Mouse (Mus musculus) neural tube, embryonic 13.5 days (tissue): ENCODE measurements around the gene E030018B13Rik. TPM values are rescaled to one million over a fixed set of nuclear protein-coding genes. Genes with fewer than 3 reads are reported as not detected.

Experiments
- ATAC-seq: fragments of 200-750 bp; cut with Nextera tagmentation; 2 replicates; pipeline ENCODE4 v1.8.0; 2017; ENCODE audit warnings: low read depth, mild to moderate bottlenecking, moderate TSS enrichment, moderate library complexity
- H3K27ac ChIP-seq: fragments of 300-500 bp; sonication (generic); replicated peaks from 2 replicates; pipeline ENCODE4 v1.5.1; 2015; ENCODE audit warnings: moderate library complexity, mild to moderate bottlenecking, inconsistent platforms
- H3K27me3 ChIP-seq: fragments of 300-500 bp; sonication (generic); 2 replicates; pipeline ENCODE4 v1.6.1; 2015; ENCODE audit warnings: mild to moderate bottlenecking, inconsistent platforms
- H3K36me3 ChIP-seq: fragments of 300-500 bp; sonication (generic); 2 replicates; pipeline ENCODE4 v1.6.1; 2015; ENCODE audit warnings: mild to moderate bottlenecking, inconsistent platforms
- H3K4me1 ChIP-seq: fragments of 300-500 bp; sonication (generic); replicated peaks from 2 replicates; pipeline ENCODE4 v1.6.1; 2015; ENCODE audit warnings: inconsistent platforms
- H3K4me2 ChIP-seq: fragments of 300-500 bp; sonication (generic); 2 replicates; pipeline ENCODE4 v1.6.1; 2015; ENCODE audit warnings: inconsistent platforms, mild to moderate bottlenecking, moderate library complexity
- H3K4me3 ChIP-seq: fragments of 300-500 bp; sonication (generic); 2 replicates; pipeline ENCODE4 v1.5.1; 2015; ENCODE audit warnings: mild to moderate bottlenecking, inconsistent platforms
- H3K9ac ChIP-seq: fragments of 300-500 bp; sonication (generic); 2 replicates; pipeline ENCODE4 v1.6.1; 2015; ENCODE audit warnings: moderate library complexity, mild to moderate bottlenecking, inconsistent platforms
- H3K9me3 ChIP-seq: fragments of 300-500 bp; sonication (generic); 2 replicates; pipeline ENCODE4 v1.6.1; 2016; ENCODE audit warnings: inconsistent platforms
- WGBS: fragments of 180-500 bp; shearing (Covaris S2); methylation state at CpG from one replicate; pipeline ENCODE4 v1.1.7; 2015; 5-methylcytosine and 5-hydroxymethylcytosine counted together
- polyA plus RNA-seq: library from polyadenylated mRNA; unstranded; fragments of >200 nt; fragmentation: Nextera tagmentation; extraction: Ambion mirVana; gene quantifications from 2 replicates; pipeline ENCODE4 v1.2.1, GENCODE M21; 2015

Gene E030018B13Rik
- polyA plus RNA-seq: 0.20 TPM in 1 of 2 replicates, not detected in the other

GRCm38 (mm10) chr7:63916268-63916907, at the start of gene E030018B13Rik:
Gene E030018B13Rik (plus strand): TSS chr7:63916857.
- Histone ChIP-seq H3K4me1 (peaks cover 56% of the 10 kb centered on the region), H3K9me3 (no peaks in the 10 kb centered on the region), H3K4me3 (no peak within 1 kb of the TSS), H3K9ac (no peak within 1 kb of the TSS), H3K4me2 (no peak within 1 kb of the TSS), H3K36me3 (0 out of 2 replicates have a peak, but pooled peaks cover 6% of the 10 kb centered on the region), H3K27me3 (no peaks in the 10 kb centered on the region), H3K27ac (no peak within 1 kb of the TSS)
- no peak for ATAC-seq
- 87% methylated on average over 6 of the region's 6 CpGs for WGBS

GRCm38 (mm10) chr7:63868356-63868918, 48.2 kb upstream of the E030018B13Rik start:
- no peak overlapping the region for H3K4me2 ChIP-seq
- no peak overlapping the region for H3K4me3 ChIP-seq
- no peak for ATAC-seq
- no peaks in the 10 kb centered on the region for H3K4me1 ChIP-seq
- no peaks in the 10 kb centered on the region for H3K27me3 ChIP-seq
- H3K9me3 ChIP-seq: no peaks in the 10 kb centered on the region
- H3K27ac ChIP-seq: no peak overlapping the region
- H3K36me3 ChIP-seq: no peaks in the 10 kb centered on the region
- no peak overlapping the region for H3K9ac ChIP-seq
- WGBS: 75% methylated on average over 6 of the region's 6 CpGs

GRCm38 (mm10) chr7:63871698-63872097, 45.0 kb upstream of the E030018B13Rik start:
- Histone ChIP-seq H3K9ac (no peak overlapping the region), H3K27me3 (no peaks in the 10 kb centered on the region), H3K4me3 (no peak overlapping the region), H3K27ac (no peak overlapping the region), H3K9me3 (no peaks in the 10 kb centered on the region), H3K4me2 (no peak overlapping the region), H3K36me3 (no peaks in the 10 kb centered on the region), H3K4me1 (no peaks in the 10 kb centered on the region)
- ATAC-seq: no peak
- WGBS: 85% methylated on average over 6 of the region's 6 CpGs

- no peaks in the 10 kb centered on the region for H3K36me3 ChIP-seq
- no peak overlapping the region for H3K9ac ChIP-seq
- H3K4me3 ChIP-seq: no peak overlapping the region
- H3K4me1 ChIP-seq: no peaks in the 10 kb centered on the region
- no peaks in the 10 kb centered on the region for H3K27me3 ChIP-seq
- 74% methylated on average over 12 of the region's 12 CpGs for WGBS
- H3K27ac ChIP-seq: no peak overlapping the region
- H3K9me3 ChIP-seq: no peaks in the 10 kb centered on the region
- H3K4me2 ChIP-seq: no peak overlapping the region
- ATAC-seq: no peak
These were observed 42.8 kb upstream of the E030018B13Rik start for GRCm38 (mm10) chr7:63873880-63874279.

GRCm38 (mm10) chr7:63875686-63876085, 41.0 kb upstream of the E030018B13Rik start:
- Histone ChIP-seq H3K4me3 (no peak overlapping the region), H3K27me3 (no peaks in the 10 kb centered on the region), H3K4me2 (no peak overlapping the region), H3K9me3 (no peaks in the 10 kb centered on the region), H3K27ac (no peak overlapping the region), H3K9ac (no peak overlapping the region), H3K36me3 (no peaks in the 10 kb centered on the region), H3K4me1 (no peaks in the 10 kb centered on the region)
- ATAC-seq: no peak

- no peak for ATAC-seq
- no peak overlapping the region for H3K9ac ChIP-seq
- 90% methylated on average over 2 of the region's 2 CpGs for WGBS
These were observed 40.0 kb upstream of the E030018B13Rik start for GRCm38 (mm10) chr7:63876640-63877039.

GRCm38 (mm10) chr7:63877610-63878009, 39.0 kb upstream of the E030018B13Rik start:
- no peak overlapping the region for H3K4me2 ChIP-seq
- no peaks in the 10 kb centered on the region for H3K27me3 ChIP-seq
- no peak overlapping the region for H3K27ac ChIP-seq
- H3K4me3 ChIP-seq: no peak overlapping the region
- no peak overlapping the region for H3K9ac ChIP-seq
- no peaks in the 10 kb centered on the region for H3K36me3 ChIP-seq
- H3K4me1 ChIP-seq: no peaks in the 10 kb centered on the region
- ATAC-seq: no peak
- no peaks in the 10 kb centered on the region for H3K9me3 ChIP-seq
- 43% methylated on average over 14 of the region's 14 CpGs for WGBS

More at GRCm38 (mm10) chr7:63876640-63877039, 40.0 kb upstream of the E030018B13Rik start:
- Histone ChIP-seq H3K36me3 (no peaks in the 10 kb centered on the region), H3K9me3 (no peaks in the 10 kb centered on the region), H3K27ac (no peak overlapping the region), H3K27me3 (no peaks in the 10 kb centered on the region), H3K4me2 (no peak overlapping the region), H3K4me3 (no peak overlapping the region), H3K4me1 (no peaks in the 10 kb centered on the region)

- no peaks in the 10 kb centered on the region for H3K36me3 ChIP-seq
- H3K4me3 ChIP-seq: no peak overlapping the region
- H3K4me1 ChIP-seq: no peaks in the 10 kb centered on the region
- 83% methylated on average over 6 of the region's 6 CpGs for WGBS
- no peaks in the 10 kb centered on the region for H3K27me3 ChIP-seq
- H3K9ac ChIP-seq: no peak overlapping the region
- H3K4me2 ChIP-seq: no peak overlapping the region
- ATAC-seq: no peak
- H3K9me3 ChIP-seq: no peaks in the 10 kb centered on the region
- H3K27ac ChIP-seq: no peak overlapping the region
These were observed 37.1 kb upstream of the E030018B13Rik start for GRCm38 (mm10) chr7:63879583-63879982.

- 0 out of 2 replicates have a peak, but pooled peaks cover under 1% of the 10 kb centered on the region for H3K4me1 ChIP-seq
- H3K36me3 ChIP-seq: peaks cover 2% of the 10 kb centered on the region; the same call in 1 of the 2 replicates
- no peaks in the 10 kb centered on the region for H3K27me3 ChIP-seq
- no peaks in the 10 kb centered on the region for H3K9me3 ChIP-seq
- H3K9ac ChIP-seq: no peak overlapping the region
- H3K4me2 ChIP-seq: no peak overlapping the region
- WGBS: 83% methylated on average over 7 of the region's 7 CpGs
- H3K27ac ChIP-seq: no peak overlapping the region
- H3K4me3 ChIP-seq: no peak overlapping the region
- ATAC-seq: no peak
These were observed 33.9 kb upstream of the E030018B13Rik start for GRCm38 (mm10) chr7:63882739-63883138.

- no peak for ATAC-seq
- Histone ChIP-seq H3K4me2 (no peak overlapping the region), H3K27me3 (no peaks in the 10 kb centered on the region), H3K36me3 (peaks cover 16% of the 10 kb centered on the region), H3K4me1 (peaks cover 4% of the 10 kb centered on the region; the same call in 1 of the 2 replicates), H3K9me3 (no peaks in the 10 kb centered on the region), H3K4me3 (no peak overlapping the region), H3K9ac (no peak overlapping the region), H3K27ac (no peak overlapping the region)
- 85% methylated on average over 7 of the region's 7 CpGs for WGBS
These were observed 31.6 kb upstream of the E030018B13Rik start for GRCm38 (mm10) chr7:63885025-63885424.

GRCm38 (mm10) chr7:63887034-63887551, 29.6 kb upstream of the E030018B13Rik start:
- H3K4me3 ChIP-seq: no peak overlapping the region
- no peak overlapping the region for H3K27ac ChIP-seq
- peaks cover 33% of the 10 kb centered on the region for H3K36me3 ChIP-seq
- no peak overlapping the region for H3K4me2 ChIP-seq
- WGBS: 59% methylated on average over 8 of the region's 8 CpGs
- no peaks in the 10 kb centered on the region for H3K9me3 ChIP-seq
- H3K9ac ChIP-seq: no peak overlapping the region
- H3K4me1 ChIP-seq: peaks cover 4% of the 10 kb centered on the region; the same call in 1 of the 2 replicates
- ATAC-seq: no peak
- no peaks in the 10 kb centered on the region for H3K27me3 ChIP-seq

- Histone ChIP-seq H3K4me1 (peaks cover 4% of the 10 kb centered on the region; the same call in 1 of the 2 replicates), H3K9ac (no peak overlapping the region), H3K27ac (no peak overlapping the region), H3K9me3 (no peaks in the 10 kb centered on the region), H3K27me3 (no peaks in the 10 kb centered on the region), H3K4me3 (no peak overlapping the region), H3K36me3 (peaks cover 33% of the 10 kb centered on the region), H3K4me2 (no peak overlapping the region)
- WGBS: 88% methylated on average over 10 of the region's 10 CpGs
- no peak for ATAC-seq
These were observed 29.0 kb upstream of the E030018B13Rik start for GRCm38 (mm10) chr7:63887602-63888123.
